In genomic region chr3:54756058-54756457, GRCm38 (mm10) we compare ENCODE assay signal across 10 mouse cellular contexts. TPM values are rescaled to one million over a fixed set of nuclear protein-coding genes. Genes with fewer than 3 reads are reported as not detected.
DNase-seq lines count a peak whose midpoint lies in the region; ATAC-seq lines count a peak whose summit lies in the region.
"Had no signal": no experiment of that assay in that cellular context is flagged by ENCODE, and none has a peak within 500 bp of the region (broad histone marks: within the 10 kb centered on the region; RNA-seq: fewer than 3 reads in every experiment).

No protein-coding gene starts in this region.

- peak overlapping the region; percentile 85; the same call in 1 of the 2 replicates for H3K27ac ChIP-seq in embryonic facial prominence, embryonic 10.5 days (replicated peaks)
- H3K27ac ChIP-seq in stomach, embryonic 16.5 days (ENCODE audit: low read length) = peak overlapping the region; percentile 72

- H3K9me3 ChIP-seq in embryonic facial prominence, embryonic 10.5 days = no peaks in the 10 kb centered on the region
- no peaks in the 10 kb centered on the region for H3K9me3 ChIP-seq in stomach, embryonic 16.5 days (replicated peaks; ENCODE audit: control insufficient read depth, low read length)

- ATAC-seq in stomach, embryonic 16.5 days (ENCODE audit: insufficient read depth, low FRiP score) = no peak

- intact Hi-C loops in gastrocnemius, postnatal 14 days (cut with DNase I; ENCODE audit: low total_unique reads) = no loop called here

- H3K4me1 ChIP-seq in embryonic facial prominence, embryonic 10.5 days = peaks cover 26% of the 10 kb centered on the region
- H3K4me1 ChIP-seq in stomach, embryonic 16.5 days (ENCODE audit: control insufficient read depth, insufficient read depth, low read length) = peaks cover 17% of the 10 kb centered on the region

- H3K36me3 ChIP-seq in embryonic facial prominence, embryonic 10.5 days (replicated peaks) = peaks cover 14% of the 10 kb centered on the region
- H3K36me3 ChIP-seq in stomach, embryonic 16.5 days (ENCODE audit: control insufficient read depth, insufficient read depth, low read length) = no peaks in the 10 kb centered on the region

- H3K9ac ChIP-seq in stomach, embryonic 16.5 days (ENCODE audit: low read length) = peak overlapping the region; percentile 84

- peak; percentile 54 to 68 for DNase-seq in lung, adult 18-20 months
- DNase-seq in lung, postnatal 25 days (ENCODE audit: low spot score) = no peak
- DNase-seq in embryonic facial prominence, embryonic 10.5 days (ENCODE audit: low spot score) = peak; percentile 61
- peak; percentile 32 for DNase-seq in heart, postnatal 4 days
- DNase-seq in layer of hippocampus, postnatal 14 days (ENCODE audit: low spot score in 2 of 2) = peak; percentile 17 to 20
- peak; percentile 42 to 75 for DNase-seq in lung, postnatal 4 days
- DNase-seq in gastrocnemius, postnatal 14 days = no peak

- H3K4me2 ChIP-seq in stomach, embryonic 16.5 days (ENCODE audit: low read depth, low read length) = peak overlapping the region; percentile 98

- WGBS in embryonic facial prominence, embryonic 10.5 days = 2% methylated on average over 11 of the region's 11 CpGs
- WGBS in stomach, embryonic 16.5 days = under 1% methylated on average over 11 of the region's 11 CpGs

- H3K27me3 ChIP-seq in embryonic facial prominence, embryonic 10.5 days (replicated peaks; ENCODE audit: low read depth, poor library complexity, severe bottlenecking) = peaks cover 43% of the 10 kb centered on the region
- no peaks in the 10 kb centered on the region for H3K27me3 ChIP-seq in stomach, embryonic 16.5 days (ENCODE audit: control insufficient read depth, insufficient read depth, low read length)

- peak overlapping the region; percentile 80 for H3K4me3 ChIP-seq in embryonic facial prominence, embryonic 10.5 days
- peak overlapping the region; percentile 76 for H3K4me3 ChIP-seq in stomach, embryonic 16.5 days (replicated peaks; ENCODE audit: low read length)

RNA-seq across cellular contexts. Expression of gene Smad9, which starts 0.7 kb away (rescaled TPM):
- 0.42 and 0.73 TPM in 2 replicates for polyA plus RNA-seq in embryonic facial prominence, embryonic 10.5 days (2016; fragmentation: Nextera tagmentation; extraction: Ambion mirVana)
- 1 to 10 TPM; 1.5 to 1.8 TPM for total RNA-seq in heart, postnatal 4 days (2021)
- 1 to 10 TPM; 5.4 to 5.7 TPM for total RNA-seq in layer of hippocampus, postnatal 14 days (2021)
- 1.1 and 1.3 TPM in 2 replicates for polyA plus RNA-seq in stomach, embryonic 16.5 days (2015; fragmentation: Nextera tagmentation; extraction: Ambion mirVana)
- under 1 TPM; 0.11 to 0.39 TPM for total RNA-seq in gastrocnemius, postnatal 14 days (2021)
- polyA plus RNA-seq: G1E had no signal

RNA-seq across cellular contexts. Expression of gene Alg5, which starts 20.7 kb away (rescaled TPM):
- polyA plus RNA-seq in embryonic facial prominence, embryonic 10.5 days (2016; fragmentation: Nextera tagmentation; extraction: Ambion mirVana) = 41.0 and 42.1 TPM in 2 replicates
- total RNA-seq in heart, postnatal 4 days (2021) = 10 to 100 TPM; 19.2 to 24.0 TPM
- total RNA-seq in layer of hippocampus, postnatal 14 days (2021) = 10 to 100 TPM; 23.1 to 23.4 TPM
- 63.6 and 64.9 TPM in 2 replicates for polyA plus RNA-seq in stomach, embryonic 16.5 days (2015; fragmentation: Nextera tagmentation; extraction: Ambion mirVana)
- 10 to 100 TPM in 1 of 2 experiments, 1 to 10 TPM in 1; 8.1 to 11.7 TPM for total RNA-seq in gastrocnemius, postnatal 14 days (2021)

RNA-seq across cellular contexts. Expression of gene Exosc8, which starts 20.9 kb away (rescaled TPM):
- 182 and 191 TPM in 2 replicates for polyA plus RNA-seq in embryonic facial prominence, embryonic 10.5 days (2016; fragmentation: Nextera tagmentation; extraction: Ambion mirVana)
- total RNA-seq in heart, postnatal 4 days (2021) = 10 to 100 TPM; 40.3 to 44.7 TPM
- total RNA-seq in layer of hippocampus, postnatal 14 days (2021) = 10 to 100 TPM; 24.7 to 28.0 TPM
- polyA plus RNA-seq in stomach, embryonic 16.5 days (2015; fragmentation: Nextera tagmentation; extraction: Ambion mirVana) = 87.3 and 90.3 TPM in 2 replicates
- total RNA-seq in gastrocnemius, postnatal 14 days (2021) = 10 to 100 TPM; 10.1 to 11.7 TPM

RNA-seq across cellular contexts. Expression of gene Gm21958, which starts 41.9 kb away (rescaled TPM):
- polyA plus RNA-seq in embryonic facial prominence, embryonic 10.5 days (2016; fragmentation: Nextera tagmentation; extraction: Ambion mirVana) = 0.28 TPM in 1 of 2 replicates, not detected in the other
- not detected for total RNA-seq in heart, postnatal 4 days (2021)
- not detected for total RNA-seq in layer of hippocampus, postnatal 14 days (2021)
- 0.51 and 0.88 TPM in 2 replicates for polyA plus RNA-seq in stomach, embryonic 16.5 days (2015; fragmentation: Nextera tagmentation; extraction: Ambion mirVana)
- total RNA-seq in gastrocnemius, postnatal 14 days (2021) = not detected
- total RNA-seq: G1E had no signal
- polyA plus RNA-seq: G1E; large intestine, adult 2 months had no signal

RNA-seq across cellular contexts. Expression of gene Rfxap, which starts 51.5 kb away (rescaled TPM):
- 31.3 and 33.1 TPM in 2 replicates for polyA plus RNA-seq in embryonic facial prominence, embryonic 10.5 days (2016; fragmentation: Nextera tagmentation; extraction: Ambion mirVana)
- total RNA-seq in heart, postnatal 4 days (2021) = 10 to 100 TPM; 23.0 to 24.6 TPM
- 10 to 100 TPM; 56.9 to 59.2 TPM for total RNA-seq in layer of hippocampus, postnatal 14 days (2021)
- polyA plus RNA-seq in stomach, embryonic 16.5 days (2015; fragmentation: Nextera tagmentation; extraction: Ambion mirVana) = 19.0 and 19.4 TPM in 2 replicates
- 10 to 100 TPM; 23.0 to 23.7 TPM for total RNA-seq in gastrocnemius, postnatal 14 days (2021)

Comparison
In these comparisons a context has a peak if more than half of its experiments do, and no peak if none do; other contexts are left out.
1. DNase-seq: peak in lung, adult 18-20 months (2 of 2), embryonic facial prominence, embryonic 10.5 days (single experiment), heart, postnatal 4 days (single experiment), layer of hippocampus, postnatal 14 days (2 of 2) and lung, postnatal 4 days (2 of 2); none in lung, postnatal 25 days (single experiment) and gastrocnemius, postnatal 14 days (single experiment).